Mouse (Mus musculus) cerebellum, postnatal 25 days (tissue): ENCODE measurements around the gene Mecom.
A peak's percentile ranks its signal among the peaks of the same experiment; 100 is the strongest.
"Not testable (repeated sequence)": the region's sequence is repeated elsewhere in the genome, so short reads cannot be mapped to it uniquely, and the experiment has no call there.

Experiments
- DNase-seq, 2 experiments: peaks; one replicate each; pipeline ENCODE4 v3.0.0; 2021; ENCODE audit warnings: mixed read lengths in 2 of 2

The Mecom gene

GRCm38 (mm10) chr3:30547908-30548307 lies at the start of gene Mecom:
Gene Mecom (minus strand): TSS chr3:30548008.
- no peak for DNase-seq

DNA sequence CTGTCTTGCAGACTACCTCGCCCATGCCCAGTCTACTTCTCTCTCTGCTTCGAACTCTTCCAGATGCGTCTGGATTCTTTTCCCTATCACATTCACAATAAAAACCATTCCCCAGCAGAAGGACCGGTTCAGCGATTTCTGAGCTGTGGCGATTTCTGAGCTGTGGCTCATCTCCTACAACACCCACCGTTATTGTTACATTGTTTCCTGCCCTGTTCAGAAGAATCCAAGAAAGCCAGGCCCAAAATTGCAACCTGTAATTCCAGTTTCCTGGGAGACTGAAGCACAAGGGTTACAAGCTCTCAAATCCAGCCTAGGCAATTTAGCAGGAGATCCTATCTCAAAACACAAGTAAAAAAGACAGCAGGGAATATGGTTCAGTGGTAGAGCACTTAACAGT lies 49.5 kb upstream of the Mecom start:
- DNase-seq = no peak

- peak; percentile 73 to 78 for DNase-seq
Observed at GRCm38 (mm10) chr3:30595111-30595832, 47.5 kb upstream of the Mecom start.

- DNase-seq = no peak
Observed at GRCm38 (mm10) chr3:30593719-30594485, 46.1 kb upstream of the Mecom start.

DNA sequence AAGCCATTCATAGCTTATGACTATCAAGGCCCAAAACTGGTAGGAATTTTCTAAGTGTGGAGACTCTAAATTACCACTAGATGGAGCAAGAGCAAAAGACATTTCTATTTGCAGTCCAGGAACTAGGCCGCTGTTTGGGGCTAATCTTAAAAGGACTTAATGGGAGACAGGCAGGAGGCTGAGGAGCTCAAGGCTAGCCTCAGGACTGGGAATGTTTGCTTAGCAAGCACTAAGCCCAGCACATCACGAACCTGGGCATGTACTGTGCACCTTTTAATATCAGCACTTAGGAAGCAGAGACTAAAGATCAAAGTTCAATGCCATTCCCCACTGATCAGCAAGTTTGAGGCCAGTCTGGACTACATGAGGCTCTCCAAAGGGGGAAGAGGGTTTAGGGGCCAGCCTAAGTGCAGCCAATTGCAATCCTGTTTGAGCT lies 44.6 kb upstream of the Mecom start:
- DNase-seq = peak; percentile 25 to 31

DNA sequence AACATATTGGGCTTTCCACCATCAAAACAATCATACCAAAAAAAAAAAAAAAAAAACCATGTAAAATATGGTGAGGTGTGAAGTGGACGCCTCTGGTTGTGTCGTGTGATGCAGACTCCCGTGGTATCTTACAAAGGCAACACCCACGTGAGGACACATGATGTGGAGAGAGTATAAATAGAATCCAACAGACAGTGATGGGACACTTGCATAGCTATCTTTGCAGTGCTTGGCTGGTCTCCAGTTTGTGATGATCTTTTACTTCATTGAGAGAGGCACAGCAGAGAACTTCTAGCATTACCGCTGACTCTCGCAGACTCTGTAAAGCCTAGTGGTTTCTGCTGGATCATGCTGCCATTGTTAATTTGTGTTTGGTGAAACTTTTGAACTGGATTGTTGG lies 41.1 kb upstream of the Mecom start:
- DNase-seq = no peak

DNA sequence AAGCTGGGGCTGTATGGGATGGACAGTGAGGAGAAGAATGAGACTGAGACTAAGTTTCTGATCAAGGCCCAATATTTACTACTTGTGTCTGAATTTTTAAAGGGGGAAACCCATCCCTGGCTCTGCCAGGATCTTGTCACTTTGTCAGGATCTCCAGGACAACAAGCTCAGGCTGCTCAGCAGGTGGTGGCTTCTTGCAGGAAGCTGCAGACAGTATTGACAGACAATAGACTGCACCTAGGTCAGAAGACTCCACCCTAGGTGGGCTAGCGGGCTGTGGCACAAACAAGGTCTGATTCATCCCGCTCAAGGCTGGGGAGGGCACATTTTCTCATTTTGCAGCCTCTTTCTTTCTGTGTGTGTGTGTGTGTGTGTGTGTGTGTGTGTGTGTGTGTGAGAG lies 25.7 kb upstream of the Mecom start:
- DNase-seq = no peak

GRCm38 (mm10) chr3:30566333-30566732 lies 18.5 kb upstream of the Mecom start:
- DNase-seq = not testable (repeated sequence)

- no peak for DNase-seq
Observed at GRCm38 (mm10) chr3:30560677-30561314, 13.0 kb upstream of the Mecom start.

- no peak for DNase-seq
Observed at GRCm38 (mm10) chr3:30553741-30554140, 5.9 kb upstream of the Mecom start.

DNA sequence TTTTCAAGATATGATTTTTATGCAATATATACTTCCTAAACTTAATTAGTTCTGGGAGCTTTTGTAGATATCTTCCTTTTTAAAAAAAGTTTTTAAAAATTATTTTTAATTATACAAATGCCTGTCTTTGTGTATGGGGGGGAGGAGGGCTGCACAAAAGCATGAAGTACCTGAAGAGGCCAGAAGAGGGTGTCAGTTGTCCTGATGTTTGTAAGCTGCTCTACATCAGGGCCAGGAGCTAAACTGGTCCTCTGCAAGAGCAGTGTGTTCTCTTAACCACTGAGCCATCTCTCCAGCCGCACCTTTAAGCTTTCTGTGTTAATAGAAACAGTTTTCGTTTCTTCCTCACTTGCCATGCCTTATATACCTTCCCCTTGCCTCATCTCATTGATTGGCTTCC lies 2.4 kb upstream of the Mecom start:
- DNase-seq = peak in 1 of 2 experiments; percentile 7

GRCm38 (mm10) chr3:30548928-30549327 lies 1.1 kb upstream of the Mecom start:
- no peak for DNase-seq

DNA sequence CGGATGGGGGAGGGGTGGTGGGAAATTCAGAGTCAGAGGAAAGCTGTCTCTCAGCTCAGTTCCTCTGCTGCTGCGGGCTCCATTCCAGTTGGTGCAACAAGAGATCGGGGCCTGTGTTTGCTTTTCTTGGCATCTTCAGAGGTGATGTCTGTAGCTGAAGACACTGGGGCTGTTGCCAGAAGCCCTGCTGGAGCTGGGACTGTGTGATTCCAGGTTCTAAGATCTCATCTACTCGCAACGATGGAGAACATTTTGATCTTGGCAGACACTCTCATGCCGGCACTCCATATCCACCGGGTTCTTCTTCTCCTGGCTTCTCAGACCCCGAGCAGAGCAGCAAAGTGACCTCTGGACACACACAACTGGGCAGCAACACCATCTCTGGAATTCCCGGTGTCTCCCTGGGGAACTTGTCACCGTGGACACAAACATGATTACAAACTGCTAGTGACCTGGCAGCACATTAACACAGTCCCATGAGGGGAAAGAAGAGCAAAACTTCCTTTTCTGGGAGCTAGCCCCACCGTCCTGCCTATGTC lies 908 bp downstream of the Mecom start:
- peak; percentile 37 to 63 for DNase-seq

GRCm38 (mm10) chr3:30546366-30546765 lies 1.4 kb downstream of the Mecom start:
- peak in 1 of 2 experiments; percentile 4 for DNase-seq

DNA sequence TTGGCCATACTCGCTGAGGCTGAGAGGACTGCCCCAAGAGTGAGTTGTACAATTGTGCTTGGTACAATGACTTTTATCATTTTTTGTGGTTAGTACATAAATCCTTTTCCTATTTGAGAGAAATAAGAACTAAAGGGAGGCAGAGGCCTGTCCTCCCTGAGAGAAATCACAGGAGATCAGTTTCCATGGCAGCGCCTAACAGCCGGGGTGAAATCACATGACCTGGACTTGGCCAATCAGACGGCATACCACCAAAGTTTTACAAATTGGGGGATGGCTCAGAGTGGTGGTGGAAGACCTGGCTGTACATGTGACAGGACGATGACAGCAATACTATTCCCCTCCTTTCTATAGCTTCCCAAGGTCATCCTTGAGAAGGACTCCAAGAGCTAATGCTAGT lies 2.6 kb downstream of the Mecom start:
- DNase-seq = no peak

- DNase-seq = no peak
Observed at GRCm38 (mm10) chr3:30544305-30544704, 3.5 kb downstream of the Mecom start.

DNA sequence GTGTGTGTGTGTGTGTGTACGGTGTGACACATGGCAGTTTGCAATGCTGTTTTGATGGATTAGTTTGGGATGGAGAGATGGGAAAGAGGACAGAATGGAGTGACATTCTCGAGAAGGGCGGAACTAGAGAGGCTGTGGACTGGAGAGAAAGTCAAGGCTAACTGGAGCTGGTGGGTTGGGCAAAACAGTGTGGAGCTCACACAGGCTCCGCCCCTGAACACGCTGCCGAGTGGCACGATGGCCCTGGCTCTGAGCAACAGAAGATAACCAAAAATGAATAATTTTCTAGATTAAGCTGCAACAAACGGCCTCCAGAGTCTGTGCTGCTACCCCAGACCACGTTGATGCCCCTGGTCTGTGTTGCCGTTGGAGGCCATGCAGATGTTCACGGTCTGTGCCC lies 12.0 kb downstream of the Mecom start:
- no peak for DNase-seq

DNA sequence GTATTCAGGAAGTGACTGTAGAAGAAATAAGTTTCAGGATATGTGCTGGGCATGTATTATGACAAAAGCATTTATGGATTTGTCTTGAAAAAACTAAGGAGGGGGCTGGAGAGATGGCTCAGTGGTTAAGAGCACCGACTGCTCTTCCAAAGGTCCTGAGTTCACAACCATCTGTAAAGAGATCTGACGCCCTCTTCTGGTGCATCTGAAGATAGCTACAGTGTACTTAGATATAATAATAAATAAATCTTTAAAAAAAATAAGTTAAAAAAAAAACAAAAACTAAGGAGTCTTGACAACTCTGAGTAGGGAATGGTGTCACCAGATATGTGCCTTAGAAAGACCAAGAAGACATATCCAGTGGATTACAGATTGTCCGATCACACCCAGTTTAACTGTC lies 27.1 kb downstream of the Mecom start:
- DNase-seq = not testable (repeated sequence)

DNA sequence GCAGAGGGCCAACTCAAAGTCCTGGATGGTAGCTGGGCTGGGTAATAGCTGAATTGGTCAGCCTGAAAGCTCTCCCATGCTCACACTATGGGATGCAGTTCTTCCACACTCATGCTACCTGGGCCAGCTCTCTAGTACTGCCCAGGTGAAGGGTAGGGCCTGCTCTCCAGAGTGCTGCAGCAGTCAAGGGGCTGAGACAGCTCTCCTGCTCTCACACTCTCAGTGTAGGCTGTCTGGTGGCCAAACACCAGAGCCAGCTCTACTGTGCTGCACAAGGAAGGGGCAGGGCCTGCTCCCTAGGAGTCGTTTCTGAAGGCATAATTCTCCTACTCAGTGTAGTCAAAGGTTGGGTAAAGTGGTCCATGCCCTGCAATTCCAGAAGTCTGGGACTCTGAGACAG lies 28.4 kb downstream of the Mecom start:
- no peak for DNase-seq

DNA sequence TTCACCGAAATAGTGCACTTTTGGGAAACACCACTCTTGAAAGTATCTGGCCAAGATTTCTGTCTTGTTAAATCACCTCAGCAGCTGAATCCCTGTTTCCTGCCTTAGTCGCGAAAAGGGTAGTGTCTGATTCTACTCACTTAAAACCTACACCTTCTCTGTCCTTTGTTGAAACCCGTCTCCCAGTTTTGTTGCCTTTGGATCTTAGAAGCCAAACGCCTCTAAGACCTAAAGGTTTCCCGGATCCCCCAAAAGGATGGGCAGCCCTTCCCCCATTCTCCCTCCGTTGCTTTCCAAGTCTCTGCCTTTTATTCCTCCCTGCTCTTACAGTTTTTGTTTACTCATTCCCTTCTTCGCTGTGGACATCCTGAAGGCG lies 32.0 kb downstream of the Mecom start:
- no peak for DNase-seq

GRCm38 (mm10) chr3:30514901-30515794 lies 32.7 kb downstream of the Mecom start:
- DNase-seq = peak; percentile 59 to 62

- DNase-seq = peak; percentile 24 to 52
Observed at GRCm38 (mm10) chr3:30514051-30514754, 33.6 kb downstream of the Mecom start.
